Mouse (Mus musculus): ENCODE results near the gene Slc4a3.
A peak's percentile ranks its signal among the peaks of the same experiment; 100 is the strongest.

Gene Slc4a3

DNA sequence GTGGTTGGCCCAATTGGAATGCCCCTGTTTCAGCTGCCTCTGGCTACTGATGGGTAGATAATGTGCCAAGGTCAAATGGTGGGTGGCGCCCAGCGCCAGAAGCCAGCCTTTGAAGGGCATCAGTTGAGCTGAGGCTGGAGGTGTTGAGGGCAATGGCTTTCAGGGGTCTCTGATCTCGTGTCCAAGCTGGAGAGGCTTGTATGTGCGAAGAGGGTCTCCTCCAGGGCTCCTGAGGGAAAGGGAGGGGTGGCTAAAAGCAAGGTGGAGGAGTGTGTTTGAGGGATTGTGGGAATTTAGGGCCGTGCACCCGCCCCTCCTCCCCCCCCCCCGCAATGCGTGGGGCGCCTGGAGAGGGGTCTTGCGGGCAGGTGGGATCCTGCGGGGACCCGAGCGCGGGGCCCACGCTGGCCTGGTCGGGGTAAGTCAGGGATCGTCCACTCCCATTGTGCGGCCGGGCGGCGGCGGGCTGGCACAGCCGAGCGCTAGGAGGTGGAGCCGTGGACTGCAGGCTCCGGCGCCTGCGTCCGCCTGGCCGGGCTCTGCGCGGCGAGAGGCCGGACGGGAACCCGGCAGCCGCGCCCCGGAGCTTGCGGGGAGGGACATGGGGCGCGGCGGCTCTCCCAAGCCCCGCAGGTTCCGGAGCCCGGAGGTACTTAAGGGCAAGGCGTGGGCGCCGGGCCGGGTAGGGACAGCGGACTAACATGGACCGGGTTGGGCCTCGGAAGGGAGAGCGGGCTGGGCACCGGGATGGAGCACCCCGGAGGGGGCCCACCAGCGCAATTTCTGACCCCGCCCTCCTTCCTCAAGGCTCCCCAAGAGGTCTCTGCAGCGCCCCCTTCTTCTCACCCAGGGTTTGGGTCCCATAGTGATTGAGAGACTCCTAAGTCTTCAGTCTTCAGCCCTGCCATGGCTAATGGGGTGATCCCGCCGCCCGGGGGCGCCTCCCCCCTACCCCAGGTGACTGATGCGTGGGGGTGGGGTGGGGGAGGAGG, at the start of gene Slc4a3:
TSS of gene Slc4a3 (plus strand) at position 302 of the 992 bp plus-strand sequence.
- peak; percentile 78 for DNase-seq

DNA sequence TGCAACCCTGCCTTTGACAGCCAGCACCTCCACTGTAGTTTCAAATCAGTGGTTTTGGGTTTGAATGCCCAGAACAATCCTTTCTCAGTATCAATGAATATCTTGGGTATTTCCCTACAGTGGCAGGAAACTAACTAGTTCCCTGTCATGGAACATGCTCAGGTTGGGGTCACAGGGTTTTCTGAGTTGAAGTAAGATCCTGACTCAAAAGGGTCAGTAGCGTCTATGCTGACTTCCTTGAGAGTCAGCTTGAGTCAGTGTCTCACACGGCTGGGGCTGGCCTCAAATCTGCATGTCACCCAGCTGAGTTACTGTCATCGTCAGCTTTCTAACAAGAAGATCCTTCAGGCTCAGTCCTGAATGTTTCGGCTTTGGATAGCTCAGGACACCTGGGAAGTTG, 47.2 kb upstream of the Slc4a3 start:
- DNase-seq, result no peak

DNA sequence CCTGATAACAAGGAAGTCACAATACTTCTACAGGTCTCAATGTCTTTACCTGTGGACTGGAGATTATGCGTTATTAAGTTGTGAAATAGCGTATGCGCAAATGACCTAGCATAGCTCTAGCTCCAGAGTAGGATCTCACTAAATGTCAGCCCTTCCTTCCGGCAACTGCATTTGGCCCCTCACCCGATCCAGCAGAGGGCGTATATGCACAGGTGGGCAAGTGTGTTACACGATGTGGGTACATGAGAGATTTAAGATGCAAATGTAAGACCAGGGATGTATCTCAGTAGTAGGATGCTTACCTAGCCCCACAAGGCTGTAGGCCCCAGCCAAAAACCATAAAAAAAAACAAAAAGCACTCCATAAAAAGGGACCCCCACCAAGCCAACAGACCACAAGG, 46.6 kb upstream of the Slc4a3 start:
- no peak for DNase-seq

DNA sequence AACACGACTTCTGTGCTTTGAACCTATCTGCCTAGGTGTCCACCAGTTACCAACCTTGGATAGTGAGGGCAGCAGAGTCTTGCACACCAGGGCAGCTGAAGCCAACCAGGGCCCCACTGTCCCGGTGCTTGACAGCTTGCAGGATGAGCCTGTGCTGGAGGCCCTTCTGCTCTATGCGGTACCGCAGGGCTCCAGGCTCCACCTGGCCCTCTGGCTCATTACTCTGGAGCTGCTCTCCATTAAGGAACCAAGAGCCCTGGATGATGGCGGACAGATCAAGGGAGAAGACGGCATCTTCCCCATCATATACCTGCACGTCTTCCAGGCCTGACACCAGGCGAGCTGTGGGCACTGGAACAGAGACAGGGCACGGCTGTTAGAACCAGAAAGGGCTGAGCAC, 44.2 kb upstream of the Slc4a3 start:
- DNase-seq, result no peak

DNA sequence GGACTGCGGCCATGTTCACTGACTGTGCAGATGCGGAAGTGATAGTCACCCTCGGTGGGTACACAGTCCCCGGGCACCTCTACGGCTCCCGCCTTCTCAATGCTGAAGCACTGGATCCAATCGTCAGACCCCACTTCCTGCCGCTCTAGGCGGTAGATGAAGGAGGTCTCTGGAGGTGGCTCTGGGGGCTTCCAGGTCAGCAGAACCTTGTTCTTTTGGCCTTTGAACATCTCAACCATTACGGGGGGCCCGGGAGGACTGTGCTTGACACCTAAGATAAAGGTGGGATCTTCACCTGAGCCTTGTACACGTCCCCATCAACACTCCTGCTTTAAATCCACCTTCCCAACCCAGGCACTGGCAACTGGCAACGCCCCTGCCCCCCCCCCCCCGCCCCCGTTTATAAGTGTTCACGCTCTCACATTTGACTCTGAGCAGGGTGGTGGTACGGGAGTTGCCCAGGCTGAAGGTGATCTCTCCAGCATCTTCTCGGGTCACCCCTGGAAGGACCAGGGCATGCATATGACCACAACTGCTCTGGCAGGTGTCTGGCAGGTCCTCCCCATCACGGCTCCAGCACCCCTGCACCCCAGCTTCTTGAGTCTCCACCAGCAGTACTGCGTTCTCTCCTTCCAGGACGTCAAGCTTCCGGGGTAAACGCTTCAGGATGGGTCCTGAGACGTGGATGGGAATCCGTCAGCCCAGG, 43.0 kb upstream of the Slc4a3 start:
- no peak for DNase-seq

DNA sequence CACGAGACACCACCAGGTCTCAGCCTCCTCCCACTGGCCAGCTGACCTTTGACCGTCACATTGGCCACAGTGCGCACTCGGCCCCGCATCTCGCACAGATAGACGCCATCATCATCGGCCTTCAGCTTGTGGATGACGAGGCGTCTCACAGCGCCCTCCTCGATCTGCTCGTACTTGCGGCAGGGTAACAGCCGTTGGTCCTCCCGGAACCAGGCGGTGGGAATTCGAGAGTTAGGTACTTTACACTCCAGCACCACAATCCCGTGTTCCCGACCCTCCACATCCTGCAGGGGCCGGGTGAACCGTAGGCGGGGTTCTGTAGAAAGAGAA, 42.5 kb upstream of the Slc4a3 start:
- no peak for DNase-seq

DNA sequence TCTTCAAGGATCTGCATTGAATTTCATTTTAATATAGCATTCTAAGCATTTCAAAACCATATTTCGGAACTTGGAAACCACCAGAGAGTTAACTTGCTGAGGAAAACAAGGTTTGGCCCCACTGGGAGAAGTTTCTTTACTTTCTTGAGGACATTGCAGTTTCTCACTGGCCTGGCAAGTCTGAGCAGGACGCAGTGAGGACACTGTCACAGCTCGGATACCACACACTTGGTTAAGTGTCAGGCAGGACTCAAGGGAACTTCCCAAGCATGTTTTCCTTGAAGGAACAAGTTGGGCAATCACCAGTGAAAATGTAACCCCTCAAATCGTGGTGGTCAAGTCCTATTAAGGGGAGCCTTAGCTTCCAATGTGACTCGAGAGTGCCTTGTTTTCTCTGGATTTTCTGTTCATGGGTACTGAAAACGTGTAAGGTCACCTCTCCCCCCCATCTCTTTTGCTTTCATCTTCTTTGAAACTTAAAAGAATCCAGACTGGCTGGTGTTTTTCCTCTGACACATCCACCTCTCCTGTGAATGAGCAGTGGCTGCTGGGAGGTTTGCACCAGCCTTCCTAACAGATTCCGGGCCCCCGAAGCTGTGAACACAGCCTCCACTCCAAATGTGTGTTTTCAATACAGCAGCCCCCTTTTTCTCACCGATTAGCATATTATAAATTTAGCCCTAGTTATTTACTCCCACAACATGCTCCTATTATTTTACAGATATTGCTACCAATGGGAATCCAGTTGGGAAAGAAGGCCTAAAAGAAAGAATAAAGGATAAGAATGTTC, 41.6 kb upstream of the Slc4a3 start:
- no peak for DNase-seq

DNA sequence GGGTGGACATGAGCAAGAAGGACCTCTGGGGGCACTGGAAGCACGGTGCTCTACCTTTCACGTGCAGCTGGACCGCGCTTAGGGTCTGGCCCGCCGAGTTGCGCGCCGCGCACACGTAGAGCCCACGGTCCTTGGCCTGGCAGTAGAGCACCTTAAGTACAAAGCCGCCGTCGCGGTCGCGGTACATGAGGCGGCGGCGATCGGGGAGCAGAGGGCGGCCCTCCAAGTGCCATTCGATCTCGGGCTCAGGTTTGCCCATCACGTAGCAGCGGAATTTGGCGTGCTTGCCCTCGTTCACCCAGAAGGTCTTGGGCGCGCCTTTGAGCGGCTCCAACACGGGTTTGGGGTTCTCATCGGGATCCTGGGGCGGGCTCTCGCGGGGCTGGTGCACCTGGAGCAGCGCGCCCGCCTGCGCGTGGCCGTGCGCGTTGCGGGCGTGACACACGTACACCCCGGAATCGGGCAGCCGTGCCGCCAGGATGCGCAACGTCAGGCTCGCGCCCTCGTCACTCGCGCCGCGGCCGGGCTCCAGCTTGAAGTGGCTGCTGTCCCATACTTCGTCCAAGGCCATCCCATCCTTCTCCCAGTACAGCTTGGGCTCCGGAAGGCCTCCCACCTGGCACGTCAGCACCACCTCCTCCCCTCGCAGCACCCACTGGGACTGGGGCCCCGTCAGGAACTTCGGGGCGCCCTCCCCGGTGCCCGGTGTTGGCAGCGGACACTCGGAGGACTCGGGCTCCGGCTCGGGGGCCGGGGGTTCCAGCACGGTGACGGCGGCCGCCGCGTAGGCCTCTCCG, 40.7 kb upstream of the Slc4a3 start:
- DNase-seq, result peak; percentile 74

DNA sequence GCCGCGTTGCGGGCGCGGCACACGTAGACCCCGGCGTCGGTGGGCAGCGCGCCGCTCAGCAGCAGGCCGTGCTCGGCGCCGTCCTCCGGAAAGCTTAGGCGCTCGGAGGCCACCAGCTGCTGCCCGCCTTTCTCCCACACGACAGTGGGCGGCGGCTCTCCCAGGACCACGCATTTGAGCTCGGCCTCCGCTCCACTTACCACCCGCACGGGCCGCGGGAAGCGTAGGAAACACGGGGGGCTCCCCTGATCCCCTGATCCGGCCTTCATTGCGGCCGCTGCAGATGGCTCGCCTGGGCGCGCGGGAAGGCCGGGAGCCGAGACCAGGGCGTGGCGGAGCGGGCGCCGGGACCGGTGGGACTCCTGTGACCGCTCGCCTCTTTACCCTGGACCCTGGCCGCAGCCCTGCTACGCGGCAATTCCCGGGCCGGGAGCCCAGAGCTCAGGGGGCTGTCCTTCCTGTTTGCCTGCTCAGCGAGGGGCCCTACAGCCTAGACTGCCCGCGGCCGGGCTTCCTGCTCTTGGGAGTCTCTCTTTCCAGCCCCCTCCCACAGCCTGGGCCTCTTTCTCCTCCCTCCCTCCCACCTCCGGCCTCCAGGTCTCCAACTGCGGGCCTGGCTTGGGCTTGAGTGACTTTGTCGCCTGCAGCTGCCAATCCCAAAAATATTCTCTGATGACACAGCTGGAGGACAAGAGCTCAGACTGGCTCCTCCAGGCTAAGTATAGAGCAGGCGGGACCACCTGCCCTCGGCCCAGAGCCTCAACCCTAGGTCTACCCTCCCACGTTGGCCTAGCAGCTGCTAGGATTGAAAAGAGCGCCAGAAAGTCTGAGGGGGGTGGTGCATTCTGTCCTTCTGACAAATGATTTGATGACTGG, 39.9 kb upstream of the Slc4a3 start, which contains the start of gene Obsl1:
TSS of gene Obsl1 (minus strand) at position 497 of the 876 bp plus-strand sequence.
- DNase-seq, result peak; percentile 90

DNA sequence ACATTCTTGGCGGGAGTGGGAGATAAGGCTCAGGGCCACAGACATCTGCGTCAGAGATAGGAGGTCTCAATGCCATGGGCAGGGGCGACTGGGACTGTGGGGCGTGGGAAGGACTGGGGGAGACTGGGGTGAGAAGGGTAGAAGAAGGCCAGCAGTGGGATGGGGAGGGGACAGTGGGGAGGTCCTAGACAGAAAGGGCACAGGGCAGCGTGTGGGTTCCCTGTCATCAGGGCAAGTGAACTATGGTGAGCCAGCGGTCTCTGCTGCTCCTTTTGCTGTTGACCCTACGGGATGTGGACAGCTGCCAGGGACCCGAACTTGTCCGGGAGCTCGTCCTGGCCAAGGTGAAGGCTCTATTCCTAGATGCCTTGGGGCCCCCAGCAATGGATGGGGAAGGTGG, 39.1 kb upstream of the Slc4a3 start, which contains the start of gene Inha:
TSS of gene Inha (plus strand) at position 72 of the 400 bp plus-strand sequence.
- no peak for DNase-seq

DNA sequence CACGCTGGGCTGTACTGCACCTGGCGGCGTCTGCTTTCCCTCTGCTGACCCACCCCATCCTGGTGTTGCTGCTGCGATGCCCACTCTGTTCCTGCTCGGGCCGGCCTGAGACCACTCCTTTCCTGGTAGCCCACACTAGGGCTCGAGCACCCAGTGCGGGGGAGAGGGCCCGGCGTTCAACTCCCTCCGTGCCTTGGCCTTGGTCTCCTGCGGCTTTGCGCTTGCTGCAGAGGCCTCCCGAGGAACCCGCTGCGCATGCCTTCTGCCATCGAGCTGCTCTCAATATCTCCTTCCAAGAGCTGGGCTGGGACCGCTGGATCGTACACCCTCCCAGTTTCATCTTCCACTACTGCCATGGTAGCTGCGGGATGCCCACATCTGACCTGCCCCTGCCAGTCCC, 36.5 kb upstream of the Slc4a3 start:
- no peak for DNase-seq

DNA sequence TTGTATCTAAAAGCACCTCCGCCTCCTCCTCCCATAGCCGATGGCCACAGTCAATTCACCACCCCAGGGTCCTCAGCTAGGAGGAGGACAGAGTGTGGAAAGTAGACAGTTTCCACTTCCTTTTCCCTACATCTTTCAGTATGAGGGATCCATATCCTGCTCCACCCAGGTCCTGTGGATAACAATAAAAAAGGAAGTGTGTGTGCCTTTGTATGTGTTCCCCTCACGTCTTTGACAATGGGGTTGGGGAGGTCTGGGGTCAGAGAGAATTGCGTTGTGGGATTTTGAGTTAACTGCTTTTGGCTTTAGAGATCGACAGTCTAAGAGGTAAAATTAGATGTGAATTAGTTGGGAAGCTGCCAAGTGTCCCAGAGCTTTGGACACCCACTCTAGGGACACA, 35.9 kb upstream of the Slc4a3 start:
- DNase-seq, result no peak

DNA sequence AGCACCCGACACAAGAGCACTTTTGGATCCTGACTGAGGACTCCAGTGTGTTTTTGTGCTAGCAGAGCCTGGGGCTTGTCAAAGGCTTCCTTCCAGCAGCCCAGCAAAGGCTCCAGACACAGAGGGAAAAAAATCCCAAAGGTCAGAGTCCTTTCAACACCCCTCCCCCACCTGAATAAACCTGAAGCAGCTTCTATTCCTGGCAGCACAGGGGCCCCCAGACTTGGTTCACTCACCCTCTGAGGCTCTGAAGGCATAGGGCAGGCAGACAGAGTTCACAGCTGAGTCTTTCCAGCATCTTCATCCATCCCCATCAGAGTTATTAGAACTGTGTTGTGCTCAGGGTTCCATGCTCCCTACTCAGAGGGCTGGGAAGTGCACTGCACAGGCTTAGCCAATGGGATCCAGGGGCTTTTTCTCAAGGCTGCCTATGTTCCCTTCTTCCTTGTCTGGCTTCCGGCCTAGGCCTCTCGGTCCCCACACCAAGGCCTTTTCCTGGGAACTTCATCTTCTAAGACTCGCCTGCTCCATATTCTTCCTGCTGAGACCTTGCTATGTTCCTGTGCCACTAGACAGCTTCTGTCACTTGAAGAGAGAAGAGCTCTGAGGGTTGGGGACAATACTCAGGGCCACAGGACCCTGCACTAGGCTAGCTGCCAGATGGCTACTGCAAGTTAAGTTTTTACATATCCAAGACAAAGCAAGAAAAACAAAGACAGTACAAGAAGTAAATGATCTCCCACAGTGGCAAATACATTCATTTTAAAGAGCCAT, 34.4 kb upstream of the Slc4a3 start:
- peak; percentile 54 for DNase-seq

DNA sequence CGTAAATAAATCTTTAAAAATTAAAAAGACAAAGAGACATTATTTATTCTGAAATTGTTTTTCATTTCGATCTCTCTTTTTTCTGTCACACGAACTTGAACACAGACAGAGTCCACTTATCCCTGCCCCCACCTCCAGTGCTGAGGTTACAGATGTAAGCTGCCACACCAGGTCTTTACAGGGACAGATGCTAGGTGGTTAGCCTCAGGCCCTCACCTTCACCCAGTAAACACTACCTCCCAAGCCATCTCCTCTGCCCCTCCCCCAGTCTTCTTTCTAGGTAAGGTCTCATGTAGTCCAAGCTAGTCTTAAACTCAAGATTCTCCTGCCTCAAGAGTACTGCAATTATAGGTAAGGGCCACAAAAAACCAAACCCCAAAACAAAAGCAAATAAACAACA, 33.5 kb upstream of the Slc4a3 start:
- no peak for DNase-seq

DNA sequence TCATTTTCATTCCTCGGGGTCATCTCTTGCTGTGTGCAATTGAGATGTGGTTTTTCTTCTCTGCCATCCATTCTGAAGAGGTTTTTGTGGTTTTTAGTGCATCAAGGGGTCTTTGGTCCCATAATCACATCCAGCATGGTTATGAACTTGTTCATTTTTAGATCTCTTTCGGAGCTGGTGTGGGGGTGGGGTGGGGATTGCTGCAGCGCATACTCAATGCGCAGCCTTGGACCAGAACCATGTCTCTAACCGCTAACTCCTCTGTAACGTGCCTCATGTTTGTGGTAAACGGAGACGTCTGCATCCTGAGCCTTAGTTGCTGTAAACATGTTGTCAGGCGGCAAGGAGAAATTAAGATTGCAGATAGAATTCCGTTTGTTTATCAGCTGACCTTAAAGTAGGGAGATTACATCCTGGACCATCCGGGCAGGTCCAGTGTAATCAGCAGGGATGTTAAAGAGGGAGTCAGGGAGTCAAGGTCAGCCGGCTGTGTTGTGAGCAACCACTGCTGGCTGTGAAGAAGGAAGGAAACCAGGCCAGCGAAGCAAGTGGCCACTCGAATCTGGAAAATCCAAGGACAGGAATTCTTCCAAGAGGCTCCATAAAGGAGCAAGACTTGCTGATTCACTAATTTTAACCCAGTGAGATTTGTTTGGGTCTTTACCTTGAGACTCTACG, 29.2 kb upstream of the Slc4a3 start:
- DNase-seq, result no peak

DNA sequence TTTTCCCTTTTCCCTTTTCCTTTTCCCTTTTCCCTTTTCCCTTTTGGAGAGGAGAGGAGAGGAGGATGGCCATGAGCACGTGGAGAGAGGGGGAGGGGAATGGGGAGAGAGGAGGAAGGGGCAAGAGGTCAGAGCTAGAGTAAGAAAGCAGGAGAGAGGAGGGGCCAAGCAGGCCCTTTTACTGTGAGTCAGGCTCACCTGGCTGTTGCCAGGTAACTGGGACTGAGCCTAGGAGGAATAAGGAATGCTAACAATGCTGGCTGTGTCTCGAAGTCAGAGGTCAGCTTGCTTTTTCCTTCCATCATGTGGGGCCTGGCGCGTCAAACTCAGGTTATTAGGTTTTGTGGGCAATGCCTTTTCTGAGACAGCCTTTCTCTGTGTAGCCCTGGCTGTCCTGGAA, 28.1 kb upstream of the Slc4a3 start:
- DNase-seq, result no peak

DNA sequence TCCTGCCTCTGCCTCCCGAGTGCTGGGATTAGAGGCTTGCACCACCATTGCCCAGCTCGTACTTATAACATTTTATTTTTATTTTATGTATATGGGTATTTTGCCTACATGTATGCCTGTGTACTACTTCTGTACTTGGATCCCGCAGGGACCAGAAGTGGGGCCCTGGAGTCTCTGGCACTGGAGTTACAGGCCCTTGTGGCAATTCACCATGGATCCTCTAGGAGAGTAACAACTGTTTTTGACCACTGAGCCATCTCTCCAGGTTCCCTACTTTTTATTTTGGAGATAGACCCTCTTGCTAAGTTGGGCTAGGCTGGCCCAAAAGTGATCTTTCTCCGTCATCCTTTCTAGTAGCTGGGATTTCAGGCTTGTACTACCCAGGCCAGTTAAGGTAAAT, 27.6 kb upstream of the Slc4a3 start:
- DNase-seq, result no peak

DNA sequence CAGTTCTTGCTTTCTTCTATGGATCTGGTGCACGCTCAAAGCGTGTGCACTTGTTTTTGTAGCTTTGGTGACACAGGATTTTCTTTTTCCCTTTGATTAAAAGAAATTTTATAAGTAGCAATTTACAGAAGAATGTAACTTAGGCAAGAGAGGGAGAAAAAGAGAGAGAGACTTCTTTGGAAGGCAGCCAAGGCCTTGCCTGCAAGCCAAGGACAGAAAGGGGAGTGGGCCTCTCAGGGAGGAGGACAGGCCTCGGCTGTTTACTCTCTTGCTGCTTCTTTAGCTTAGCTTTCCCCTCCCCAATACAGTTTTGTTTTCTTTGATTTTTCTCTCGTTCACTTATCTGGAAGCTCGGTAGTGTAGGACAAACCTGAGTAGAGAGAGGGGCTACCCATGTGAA, 26.5 kb upstream of the Slc4a3 start:
- DNase-seq, result no peak

DNA sequence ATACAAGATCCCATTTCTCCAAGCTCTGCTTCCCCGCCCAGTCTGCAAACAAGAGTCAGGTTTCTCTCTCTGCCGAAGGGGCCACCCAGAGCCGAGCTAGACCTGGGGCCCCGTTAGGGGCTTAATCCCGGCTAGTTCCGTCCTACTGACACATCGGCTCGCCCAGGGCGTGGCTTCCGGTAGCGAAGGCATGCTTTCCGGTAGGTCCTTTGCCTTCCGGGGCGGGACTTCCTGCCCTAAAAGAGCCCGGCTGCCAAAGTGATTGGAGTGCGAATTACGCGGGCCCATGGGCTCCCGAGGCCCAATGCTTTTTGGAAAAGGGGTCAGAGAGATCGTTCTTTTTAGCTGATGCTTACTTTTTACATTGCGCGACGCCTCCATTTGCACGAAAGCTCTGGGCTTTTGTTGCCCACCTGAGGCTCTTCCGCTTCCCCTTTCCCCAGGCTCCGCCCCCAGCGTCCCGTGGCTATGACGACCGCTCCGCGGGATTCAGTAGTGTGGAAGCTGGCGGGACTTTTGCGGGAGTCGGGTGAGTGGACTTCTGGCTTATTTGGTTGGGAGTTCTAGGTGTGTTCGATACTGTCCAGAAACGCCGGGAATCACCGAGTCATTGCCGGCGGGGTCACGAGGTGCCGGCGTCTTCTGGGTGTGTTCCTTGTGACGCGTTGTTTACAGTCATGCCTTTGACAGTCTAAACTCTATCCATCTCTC, 24.6 kb upstream of the Slc4a3 start, which contains the start of gene Stk11ip:
TSS of gene Stk11ip (plus strand) at position 209 of the 711 bp plus-strand sequence.
- peak; percentile 96 for DNase-seq
